Mouse (Mus musculus): ENCODE data around the gene Aldob.
A peak's percentile ranks its signal among the peaks of the same experiment; 100 is the strongest.
"Not testable (repeated sequence)": the region's sequence is repeated elsewhere in the genome, so short reads cannot be mapped to it uniquely, and the experiment has no call there.

The Aldob gene

GRCm38 (mm10) chr4:49535036-49535435, 14.3 kb downstream of the Aldob start:
- DNase-seq: no peak

GRCm38 (mm10) chr4:49522576-49522975, 26.8 kb downstream of the Aldob start:
- DNase-seq: peak; percentile 91

GRCm38 (mm10) chr4:49521346-49521745, 28.0 kb downstream of the Aldob start:
- no peak for DNase-seq

- DNase-seq: peak; percentile 98
Measured at GRCm38 (mm10) chr4:49520572-49521340, 28.6 kb downstream of the Aldob start, which contains the start of the genes Mrpl50 and Zfp189. Gene Mrpl50, minus strand, starts transcription at chr4:49521093. Gene Zfp189, plus strand, starts transcription at chr4:49521176.

GRCm38 (mm10) chr4:49519476-49519875, 29.9 kb downstream of the Aldob start:
- no peak for DNase-seq

GRCm38 (mm10) chr4:49514441-49514840, 34.9 kb downstream of the Aldob start:
- DNase-seq: no peak

- DNase-seq: no peak
Measured at GRCm38 (mm10) chr4:49512636-49513035, 36.7 kb downstream of the Aldob start.

GRCm38 (mm10) chr4:49510236-49510835, 39.0 kb downstream of the Aldob start:
- DNase-seq: not testable (repeated sequence)

- no peak for DNase-seq
Measured at GRCm38 (mm10) chr4:49509183-49509582, 40.2 kb downstream of the Aldob start.

- no peak for DNase-seq
Measured at GRCm38 (mm10) chr4:49506386-49506785, 43.0 kb downstream of the Aldob start, which contains the start of gene Baat. Gene Baat, minus strand, starts transcription at chr4:49506557.

- no peak for DNase-seq
Measured at GRCm38 (mm10) chr4:49503563-49503962, 45.8 kb downstream of the Aldob start.

Data from right cerebral cortex, adult 18-20 months (tissue).